Mouse (Mus musculus) heart, embryonic 15.5 days (tissue): ENCODE results near the gene Teddm2. TPM values are rescaled to one million over a fixed set of nuclear protein-coding genes. Genes with fewer than 3 reads are reported as not detected.

Source experiments
- ATAC-seq: fragments of 200-750 bp; cut with Nextera tagmentation; replicated peaks from 2 replicates; pipeline ENCODE4 v1.8.0; 2017; ENCODE audit warnings: low read depth, moderate TSS enrichment; ENCODE audit not compliant: insufficient number of reproducible peaks, insufficient read depth, low FRiP score
- H3K27ac ChIP-seq: fragments of 300-500 bp; sonication (generic); 2 replicates; pipeline ENCODE4 v1.5.1; 2015; ENCODE audit warnings: mild to moderate bottlenecking, inconsistent platforms
- H3K27me3 ChIP-seq: fragments of 300-500 bp; sonication (generic); 2 replicates; pipeline ENCODE4 v1.6.1; 2015; ENCODE audit warnings: inconsistent platforms
- H3K36me3 ChIP-seq: fragments of 300-500 bp; sonication (generic); 2 replicates; pipeline ENCODE4 v1.6.1; 2015; ENCODE audit warnings: mild to moderate bottlenecking, inconsistent platforms
- H3K4me1 ChIP-seq: fragments of 300-500 bp; sonication (generic); replicated peaks from 2 replicates; pipeline ENCODE4 v1.6.1; 2015; ENCODE audit warnings: inconsistent platforms
- H3K4me2 ChIP-seq: fragments of 300-500 bp; sonication (generic); 2 replicates; pipeline ENCODE4 v1.6.1; 2015; ENCODE audit warnings: inconsistent platforms, mild to moderate bottlenecking, moderate library complexity
- H3K4me3 ChIP-seq: fragments of 300-500 bp; sonication (generic); 2 replicates; pipeline ENCODE4 v1.5.1; 2015; ENCODE audit warnings: mild to moderate bottlenecking, inconsistent platforms
- H3K9ac ChIP-seq: fragments of 300-500 bp; sonication (generic); 2 replicates; pipeline ENCODE4 v1.6.1; 2015; ENCODE audit warnings: mild to moderate bottlenecking, inconsistent platforms
- H3K9me3 ChIP-seq: fragments of 300-500 bp; sonication (generic); replicated peaks from 2 replicates; pipeline ENCODE4 v1.6.1; 2016; ENCODE audit warnings: inconsistent platforms
- WGBS: fragments of 180-500 bp; shearing (Covaris S2); methylation state at CpG from one replicate; pipeline ENCODE4 v1.1.7; 2015; ENCODE audit warnings: mixed read lengths; 5-methylcytosine and 5-hydroxymethylcytosine counted together
- polyA plus RNA-seq: library from polyadenylated mRNA; unstranded; fragments of >200 nt; fragmentation: Nextera tagmentation; extraction: Ambion mirVana; gene quantifications from 2 replicates; pipeline ENCODE4 v1.2.1, GENCODE M21; 2015

The Teddm2 gene
- 0.19 and 0.44 TPM in 2 replicates for polyA plus RNA-seq

DNA sequence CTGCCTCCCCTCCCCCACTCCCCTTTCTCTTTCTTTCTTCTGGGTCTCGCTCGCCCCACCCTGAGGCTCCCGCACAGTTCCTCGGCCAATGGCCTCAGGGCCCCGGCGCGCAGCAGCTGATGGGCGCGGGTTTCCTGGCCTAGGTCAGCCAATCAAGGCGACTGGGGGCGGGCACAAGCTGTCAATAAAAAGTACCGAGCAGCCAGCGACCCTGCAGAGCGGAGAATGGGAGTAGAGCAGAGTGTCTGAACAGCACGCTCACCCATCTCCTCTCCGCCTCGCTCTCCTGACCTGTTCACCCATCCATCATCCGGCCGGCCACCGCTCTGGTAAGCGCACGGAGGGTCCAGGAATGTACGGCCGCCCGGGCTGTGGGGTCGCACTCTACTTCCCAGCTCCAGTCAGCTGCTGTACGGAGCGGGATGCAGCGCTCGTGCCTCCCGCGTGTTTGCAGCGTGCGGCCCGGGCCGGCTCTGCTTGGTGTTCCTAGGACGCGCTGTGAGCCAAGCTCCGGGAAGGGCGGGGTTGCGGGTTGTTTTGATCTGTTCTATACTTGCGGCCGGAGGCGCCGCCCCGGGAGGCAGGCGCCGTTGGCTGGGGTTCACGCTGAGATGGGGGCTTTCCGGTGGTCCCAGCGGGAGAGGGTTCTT, at the start of gene Teddm2, which contains the start of gene Glul:
Gene Teddm2, minus strand, starts transcription at position 498 of the 650 bp plus-strand sequence.
Gene Glul, plus strand, starts transcription at position 214 of the 650 bp plus-strand sequence.
- peak within 1 kb of the TSS; percentile 76 for H3K4me3 ChIP-seq
- peak within 1 kb of the TSS; percentile 95 for H3K27ac ChIP-seq
- peaks cover 17% of the 10 kb centered on the region for H3K4me1 ChIP-seq
- peak; percentile 97 for ATAC-seq
- peaks cover 22% of the 10 kb centered on the region for H3K36me3 ChIP-seq
- no peaks in the 10 kb centered on the region for H3K9me3 ChIP-seq
- H3K27me3 ChIP-seq: no peaks in the 10 kb centered on the region
- peak within 1 kb of the TSS; percentile 80 for H3K9ac ChIP-seq
- peak within 1 kb of the TSS; percentile 80 for H3K4me2 ChIP-seq
- WGBS: under 1% methylated on average over 51 of the region's 51 CpGs

DNA sequence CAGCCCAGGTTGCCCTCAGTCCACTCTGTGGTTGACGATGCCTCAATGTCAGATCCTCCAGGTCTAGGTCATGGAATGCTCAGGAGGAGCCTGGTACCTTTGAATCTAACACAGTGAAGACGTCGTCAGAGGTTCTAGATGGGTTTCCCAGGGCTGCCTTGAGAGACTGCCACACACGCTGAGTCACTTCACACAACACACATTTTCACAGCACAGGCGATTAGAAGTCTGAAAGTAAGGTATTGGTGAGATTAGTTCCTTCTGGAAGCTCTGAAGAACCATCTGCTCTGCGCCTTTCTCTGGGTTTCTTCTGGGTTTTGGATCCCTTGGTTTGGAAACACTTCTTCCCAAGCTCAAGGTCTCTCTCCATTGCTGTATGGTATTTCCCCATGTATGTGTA, 47.8 kb upstream of the Teddm2 start:
- H3K27me3 ChIP-seq: no peaks in the 10 kb centered on the region
- 87% methylated on average over 6 of the region's 6 CpGs for whole genome bisulfite sequencing
- H3K4me1 ChIP-seq: no peaks in the 10 kb centered on the region
- no peak overlapping the region for H3K4me2 ChIP-seq
- no peak for ATAC-seq
- no peak overlapping the region for H3K4me3 ChIP-seq
- no peak overlapping the region for H3K27ac ChIP-seq
- no peak overlapping the region for H3K9ac ChIP-seq
- H3K36me3 ChIP-seq: no peaks in the 10 kb centered on the region
- no peaks in the 10 kb centered on the region for H3K9me3 ChIP-seq

DNA sequence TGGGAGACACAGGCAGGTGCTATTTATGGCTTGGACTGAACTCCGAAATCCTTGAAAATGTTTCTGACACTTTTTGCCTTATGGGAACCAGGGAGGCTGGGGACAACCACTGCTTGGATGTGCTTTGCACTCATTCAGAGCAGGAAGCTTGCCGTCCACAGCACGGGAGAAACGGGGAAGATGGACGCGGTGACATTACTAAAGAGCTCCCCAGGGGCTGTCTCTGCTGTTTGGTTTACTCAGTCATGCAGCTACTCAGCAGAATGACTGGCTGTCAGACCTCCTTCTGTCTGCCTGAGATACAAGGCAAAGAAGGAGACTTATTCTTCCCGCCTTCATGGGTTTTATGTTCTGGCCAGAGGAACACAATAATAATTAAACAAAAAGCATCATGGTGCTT, 46.9 kb upstream of the Teddm2 start:
- Histone ChIP-seq H3K4me3 (no peak overlapping the region), H3K27ac (no peak overlapping the region), H3K4me2 (no peak overlapping the region), H3K4me1 (no peaks in the 10 kb centered on the region), H3K36me3 (no peaks in the 10 kb centered on the region), H3K9ac (no peak overlapping the region), H3K27me3 (no peaks in the 10 kb centered on the region), H3K9me3 (no peaks in the 10 kb centered on the region)
- WGBS: 48% methylated on average over 7 of the region's 7 CpGs
- ATAC-seq: no peak

DNA sequence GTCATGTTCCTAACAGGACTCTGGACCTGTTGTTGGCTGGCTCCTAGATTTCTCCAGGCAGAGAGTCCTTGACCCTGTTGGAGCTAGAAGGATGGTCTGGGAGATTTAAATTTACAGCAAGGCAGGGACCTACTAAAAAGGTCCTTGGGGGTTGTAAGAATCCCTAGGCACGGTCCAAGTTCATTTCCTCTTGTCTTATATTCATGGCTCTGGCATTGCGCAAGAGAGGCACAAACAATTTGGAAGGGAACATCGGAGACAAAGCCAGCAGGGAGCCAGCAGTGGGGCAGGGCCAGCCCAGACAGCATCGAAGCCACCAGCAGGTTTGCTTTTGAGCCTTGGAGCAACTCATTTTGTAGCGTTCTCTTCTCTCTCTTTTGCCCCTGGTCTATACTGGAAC, 45.2 kb upstream of the Teddm2 start:
- Histone ChIP-seq H3K4me1 (no peaks in the 10 kb centered on the region), H3K27me3 (no peaks in the 10 kb centered on the region), H3K36me3 (no peaks in the 10 kb centered on the region), H3K4me3 (no peak overlapping the region), H3K9me3 (no peaks in the 10 kb centered on the region), H3K4me2 (no peak overlapping the region), H3K27ac (no peak overlapping the region), H3K9ac (no peak overlapping the region)
- no peak for ATAC-seq
- WGBS: 79% methylated on average over 5 of the region's 5 CpGs

DNA sequence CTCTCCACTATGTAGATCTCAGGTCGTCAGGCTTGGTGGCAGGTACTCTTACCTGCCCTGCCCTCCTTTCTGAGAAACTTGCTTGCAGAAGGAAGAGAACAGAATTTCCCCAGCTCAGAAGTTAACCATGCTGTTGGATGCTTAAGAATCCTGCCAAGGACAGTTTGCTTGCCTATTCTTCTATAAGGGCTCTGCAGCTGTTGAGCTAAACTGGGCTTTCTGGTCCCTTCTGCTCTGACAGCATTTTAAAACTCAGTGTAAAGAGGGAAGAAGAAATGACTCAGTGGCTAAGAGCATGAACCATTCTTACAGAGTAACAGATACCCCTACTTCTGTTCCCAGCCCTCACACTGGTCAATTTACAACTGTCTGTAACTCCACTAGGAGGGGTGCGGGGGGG, 41.0 kb upstream of the Teddm2 start:
- 74% methylated on average over 2 of the region's 2 CpGs for WGBS
- no peak for ATAC-seq

DNA sequence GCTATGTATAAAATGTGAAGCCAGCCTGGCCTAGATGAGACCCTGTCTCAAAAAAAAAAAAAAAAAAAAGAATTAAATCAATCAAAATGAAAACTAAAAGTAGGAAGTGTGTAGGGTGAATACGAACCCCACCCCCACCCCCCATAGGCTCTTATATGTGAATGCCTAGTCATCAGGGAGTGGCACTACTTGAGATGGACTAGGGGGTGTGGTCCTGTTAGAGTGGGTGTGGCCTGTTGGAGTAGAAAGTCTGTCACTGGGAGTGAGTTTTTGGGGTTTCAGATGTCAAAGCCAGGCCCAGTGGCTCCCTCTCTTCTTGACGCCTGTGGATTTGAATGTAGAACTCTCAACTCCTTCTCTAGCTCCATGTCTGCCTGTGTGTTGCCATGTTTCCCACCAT, 37.0 kb upstream of the Teddm2 start:
- Histone ChIP-seq H3K27me3 (no peaks in the 10 kb centered on the region), H3K4me3 (no peak overlapping the region), H3K9me3 (no peaks in the 10 kb centered on the region), H3K4me1 (no peaks in the 10 kb centered on the region), H3K9ac (no peak overlapping the region), H3K4me2 (no peak overlapping the region), H3K27ac (no peak overlapping the region), H3K36me3 (no peaks in the 10 kb centered on the region)
- 97% methylated on average over 2 of the region's 2 CpGs for whole genome bisulfite sequencing
- ATAC-seq: no peak

More for the DNA sequence above, 41.0 kb upstream of the Teddm2 start:
- Histone ChIP-seq H3K9me3 (no peaks in the 10 kb centered on the region), H3K36me3 (no peaks in the 10 kb centered on the region), H3K4me3 (no peak overlapping the region), H3K27me3 (no peaks in the 10 kb centered on the region), H3K9ac (no peak overlapping the region), H3K4me2 (no peak overlapping the region), H3K27ac (no peak overlapping the region), H3K4me1 (no peaks in the 10 kb centered on the region)

DNA sequence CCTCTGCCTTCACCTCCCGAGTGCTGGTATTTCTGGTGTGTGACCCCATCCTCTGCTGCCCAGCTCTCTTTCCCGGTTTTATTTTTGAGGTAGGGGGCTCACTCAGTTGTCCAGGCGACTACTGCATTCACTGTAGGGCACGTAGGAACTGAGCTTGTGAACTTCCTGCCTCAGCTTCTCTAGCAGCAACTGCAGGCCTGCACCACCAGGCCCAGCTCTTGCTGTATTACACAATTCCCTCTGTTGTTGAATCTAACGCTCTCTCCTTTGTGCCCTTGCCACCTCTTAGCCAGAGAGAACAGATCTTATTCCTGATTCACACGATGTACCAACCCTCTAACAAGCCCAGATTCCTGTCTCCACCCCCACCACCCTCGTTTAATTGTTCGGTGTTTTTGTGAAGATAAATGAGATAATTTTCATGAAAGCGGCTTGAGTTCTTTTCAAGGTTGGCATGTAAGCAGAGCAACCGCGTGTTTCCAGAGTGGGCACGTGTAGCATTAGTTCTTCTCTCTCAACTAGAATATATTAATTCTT, 35.9 kb upstream of the Teddm2 start:
- WGBS: 79% methylated on average over 12 of the region's 12 CpGs
- no peak overlapping the region for H3K27ac ChIP-seq
- ATAC-seq: no peak
- H3K27me3 ChIP-seq: no peaks in the 10 kb centered on the region
- no peaks in the 10 kb centered on the region for H3K9me3 ChIP-seq
- no peak overlapping the region for H3K4me3 ChIP-seq
- H3K9ac ChIP-seq: no peak overlapping the region
- no peaks in the 10 kb centered on the region for H3K4me1 ChIP-seq
- H3K4me2 ChIP-seq: no peak overlapping the region
- no peaks in the 10 kb centered on the region for H3K36me3 ChIP-seq

DNA sequence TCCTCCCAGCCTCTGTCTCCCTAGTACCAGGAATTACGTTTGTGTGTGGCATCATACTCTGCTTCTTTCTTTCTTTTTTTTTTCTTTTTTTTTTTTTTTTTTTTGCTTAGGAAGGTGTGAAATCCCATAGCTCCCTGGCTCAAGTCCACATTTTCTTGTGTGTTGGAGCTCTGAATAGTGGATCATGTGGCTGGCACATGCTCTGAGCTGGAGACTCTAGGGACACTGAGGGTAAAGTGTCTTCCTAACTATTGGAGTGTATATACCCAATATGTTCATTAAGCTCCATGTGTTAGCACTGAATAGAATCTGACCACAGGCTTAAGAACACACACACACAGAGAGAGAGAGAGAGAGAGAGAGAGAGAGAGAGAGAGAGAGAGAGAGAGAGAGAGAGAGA, 33.7 kb upstream of the Teddm2 start:
- Histone ChIP-seq H3K4me3 (no peak overlapping the region), H3K27ac (no peak overlapping the region), H3K27me3 (no peaks in the 10 kb centered on the region), H3K4me1 (no peaks in the 10 kb centered on the region), H3K9me3 (no peaks in the 10 kb centered on the region), H3K9ac (no peak overlapping the region), H3K36me3 (no peaks in the 10 kb centered on the region), H3K4me2 (no peak overlapping the region)
- WGBS: 48% methylated on average over 1 of the region's 1 CpGs
- no peak for ATAC-seq

DNA sequence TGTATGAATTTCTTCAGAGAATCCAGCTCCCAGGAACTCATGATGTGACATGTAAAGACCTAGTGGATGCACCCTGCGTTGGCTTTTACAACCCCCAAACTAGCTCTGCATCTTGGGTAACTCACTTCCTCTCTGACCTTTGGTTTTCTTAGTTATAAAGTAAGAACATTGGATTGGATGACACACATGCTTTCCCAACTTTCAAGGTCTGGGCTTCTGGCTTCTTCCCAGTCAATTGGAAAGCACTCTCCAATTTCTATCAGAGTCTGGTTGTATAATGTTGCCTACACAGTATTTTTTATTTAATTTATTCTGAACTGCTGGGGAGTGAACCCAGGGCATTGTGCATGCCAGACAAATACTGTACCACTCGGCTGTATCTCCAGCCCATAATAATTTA, 30.4 kb upstream of the Teddm2 start:
- H3K9me3 ChIP-seq: no peaks in the 10 kb centered on the region
- 85% methylated on average over 2 of the region's 2 CpGs for WGBS
- no peak for ATAC-seq
- no peaks in the 10 kb centered on the region for H3K27me3 ChIP-seq
- H3K4me2 ChIP-seq: no peak overlapping the region
- H3K27ac ChIP-seq: no peak overlapping the region
- H3K4me1 ChIP-seq: no peaks in the 10 kb centered on the region
- H3K9ac ChIP-seq: no peak overlapping the region
- H3K36me3 ChIP-seq: no peaks in the 10 kb centered on the region
- no peak overlapping the region for H3K4me3 ChIP-seq

DNA sequence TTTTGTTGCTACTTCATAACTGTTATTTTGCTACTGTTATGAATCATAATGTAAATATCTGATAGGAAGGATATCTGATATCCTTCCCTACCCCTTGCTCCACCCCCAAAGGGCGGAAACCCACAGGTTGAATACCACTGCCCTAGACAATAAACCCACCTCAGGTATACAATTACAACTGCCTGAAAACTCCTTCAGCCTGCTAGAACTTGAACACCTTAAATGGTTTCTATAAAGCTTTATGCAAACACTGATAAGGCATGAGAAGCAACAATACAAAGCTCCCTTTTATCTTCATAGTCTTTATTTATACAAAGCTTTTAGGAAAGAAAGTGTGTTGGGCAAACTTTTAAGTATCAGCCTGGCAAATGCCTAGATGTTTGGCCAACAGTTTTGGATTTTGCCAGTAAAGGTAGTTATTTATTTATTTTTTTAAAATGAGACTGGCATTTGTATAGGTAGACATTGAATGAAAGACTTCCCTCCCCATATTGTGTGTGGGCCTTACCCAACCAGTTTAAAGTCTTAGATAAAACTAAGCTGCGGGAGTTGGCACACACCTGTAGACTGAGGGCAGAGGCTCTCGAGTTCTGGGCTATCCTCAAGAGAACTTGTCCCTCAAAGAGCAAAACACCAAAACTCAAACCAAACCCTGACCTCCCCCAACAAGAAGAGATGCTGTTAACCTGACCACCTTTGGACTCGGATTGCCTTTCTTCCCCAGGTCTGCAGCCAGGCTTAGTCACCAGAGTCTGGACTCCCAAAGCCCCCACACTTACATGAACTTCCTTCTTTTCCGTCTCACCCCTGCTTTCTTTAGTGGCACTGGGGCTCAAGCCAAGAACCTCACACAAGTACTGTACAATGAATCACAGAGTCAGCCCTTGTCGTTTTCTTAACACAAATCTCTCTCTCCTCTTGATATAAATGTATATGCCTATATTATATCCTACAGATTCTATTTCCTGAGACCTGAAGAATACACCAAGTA, 24.7 kb upstream of the Teddm2 start:
- 75% methylated on average over 6 of the region's 6 CpGs for WGBS
- H3K4me1 ChIP-seq: peaks cover 12% of the 10 kb centered on the region
- no peak overlapping the region for H3K27ac ChIP-seq
- H3K36me3 ChIP-seq: no peaks in the 10 kb centered on the region
- H3K27me3 ChIP-seq: no peaks in the 10 kb centered on the region
- no peak for ATAC-seq
- no peaks in the 10 kb centered on the region for H3K9me3 ChIP-seq
- no peak overlapping the region for H3K9ac ChIP-seq
- no peak overlapping the region for H3K4me3 ChIP-seq
- no peak overlapping the region for H3K4me2 ChIP-seq

DNA sequence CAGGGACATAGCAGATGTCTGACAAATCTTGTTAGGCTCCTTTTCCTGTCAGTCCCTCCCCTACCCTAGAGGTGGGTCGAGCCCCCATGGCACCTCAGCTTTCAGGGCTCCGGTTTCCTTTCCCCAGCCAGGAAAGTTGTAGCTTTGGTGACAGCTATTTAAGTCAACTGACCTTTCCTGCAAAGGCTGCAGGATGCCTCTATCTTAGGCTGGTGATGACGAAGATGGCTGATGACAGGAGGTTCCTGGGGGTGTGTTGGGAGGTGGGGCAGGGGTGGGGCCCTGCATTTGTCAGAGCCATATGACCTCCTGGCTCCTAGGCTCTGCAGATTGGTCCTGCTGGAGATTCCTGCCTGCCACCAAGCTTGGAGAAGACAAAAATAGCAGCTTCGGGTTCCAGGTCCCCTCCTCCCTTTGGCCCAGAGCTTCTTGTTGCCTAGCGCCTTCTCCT, 22.6 kb upstream of the Teddm2 start:
- H3K9ac ChIP-seq: no peak overlapping the region
- ATAC-seq: peak; percentile 88
- H3K27ac ChIP-seq: peak overlapping the region; percentile 72
- H3K4me2 ChIP-seq: no peak overlapping the region
- no peak overlapping the region for H3K4me3 ChIP-seq
- no peaks in the 10 kb centered on the region for H3K27me3 ChIP-seq
- no peaks in the 10 kb centered on the region for H3K36me3 ChIP-seq
- WGBS: 9% methylated on average over 5 of the region's 5 CpGs
- H3K4me1 ChIP-seq: peaks cover 22% of the 10 kb centered on the region
- no peaks in the 10 kb centered on the region for H3K9me3 ChIP-seq
